Mouse (Mus musculus) embryonic facial prominence, embryonic 10.5 days (tissue): ENCODE results near the gene P4ha2. TPM values are rescaled to one million over a fixed set of nuclear protein-coding genes. Genes with fewer than 3 reads are reported as not detected.

ENCODE experiments used
- DNase-seq: peaks from one replicate; pipeline ENCODE4 v3.0.0-alpha.2; 2017; ENCODE audit warnings: low spot score
- H3K27ac ChIP-seq: fragments of 300-500 bp; sonication (generic); replicated peaks from 2 replicates; pipeline ENCODE4 v1.5.1; 2016; ENCODE audit warnings: mild to moderate bottlenecking
- H3K27me3 ChIP-seq: fragments of 300-500 bp; sonication (generic); replicated peaks from 2 replicates; pipeline ENCODE4 v1.6.1; 2016; ENCODE audit warnings: low read depth, mild to moderate bottlenecking; ENCODE audit not compliant: poor library complexity, severe bottlenecking
- H3K36me3 ChIP-seq: fragments of 300-500 bp; sonication (generic); replicated peaks from 2 replicates; pipeline ENCODE4 v1.6.1; 2016; ENCODE audit warnings: mild to moderate bottlenecking, moderate library complexity
- H3K4me1 ChIP-seq: fragments of 300-500 bp; sonication (generic); 2 replicates; pipeline ENCODE4 v1.6.1; 2016
- H3K4me3 ChIP-seq: fragments of 300-500 bp; sonication (generic); 2 replicates; pipeline ENCODE4 v1.5.1; 2016; ENCODE audit warnings: mild to moderate bottlenecking, moderate library complexity
- H3K9me3 ChIP-seq: fragments of 300-500 bp; sonication (generic); 2 replicates; pipeline ENCODE4 v1.6.1; 2016; ENCODE audit warnings: mild to moderate bottlenecking
- WGBS: fragments of 180-500 bp; shearing (Covaris S2); methylation state at CpG from one replicate; pipeline ENCODE4 v1.1.7; 2016; 5-methylcytosine and 5-hydroxymethylcytosine counted together
- polyA plus RNA-seq: library from polyadenylated mRNA; unstranded; fragments of >200 nt; fragmentation: Nextera tagmentation; extraction: Ambion mirVana; gene quantifications from 2 replicates; pipeline ENCODE4 v1.2.1, GENCODE M21; 2016

Gene P4ha2
- polyA plus RNA-seq, 1 experiment from 2014 or later, result 36.8 TPM

GRCm38 (mm10) chr11:54156504-54156903, 56.6 kb downstream of the P4ha2 start:
- Histone ChIP-seq H3K9me3 (no peaks in the 10 kb centered on the region), H3K36me3 (no peaks in the 10 kb centered on the region), H3K27me3 (no peaks in the 10 kb centered on the region), H3K27ac (no peak overlapping the region), H3K4me1 (no peaks in the 10 kb centered on the region), H3K4me3 (no peak overlapping the region)
- DNase-seq, result no peak

- no peak for DNase-seq
- Histone ChIP-seq H3K4me3 (no peak overlapping the region), H3K27ac (no peak overlapping the region), H3K36me3 (no peaks in the 10 kb centered on the region), H3K27me3 (no peaks in the 10 kb centered on the region), H3K4me1 (no peaks in the 10 kb centered on the region), H3K9me3 (no peaks in the 10 kb centered on the region)
- WGBS, result 89% methylated on average over 8 of the region's 8 CpGs
These were observed 57.7 kb downstream of the P4ha2 start for GRCm38 (mm10) chr11:54157586-54157985.

- Histone ChIP-seq H3K9me3 (no peaks in the 10 kb centered on the region), H3K4me3 (no peak overlapping the region), H3K4me1 (peaks cover 7% of the 10 kb centered on the region), H3K27me3 (no peaks in the 10 kb centered on the region), H3K27ac (no peak overlapping the region), H3K36me3 (no peaks in the 10 kb centered on the region)
- WGBS, result 85% methylated on average over 5 of the region's 5 CpGs
- no peak for DNase-seq
These were observed 60.5 kb downstream of the P4ha2 start for GRCm38 (mm10) chr11:54160435-54160834.

GRCm38 (mm10) chr11:54160920-54161319, 61.0 kb downstream of the P4ha2 start:
- WGBS, result 60% methylated on average over 2 of the region's 2 CpGs
- DNase-seq, result no peak
- no peaks in the 10 kb centered on the region for H3K9me3 ChIP-seq
- no peaks in the 10 kb centered on the region for H3K36me3 ChIP-seq
- no peak overlapping the region for H3K27ac ChIP-seq
- no peak overlapping the region for H3K4me3 ChIP-seq
- H3K27me3 ChIP-seq, result no peaks in the 10 kb centered on the region
- H3K4me1 ChIP-seq, result peaks cover 7% of the 10 kb centered on the region

GRCm38 (mm10) chr11:54161514-54161913, 61.6 kb downstream of the P4ha2 start:
- no peak overlapping the region for H3K4me3 ChIP-seq
- 75% methylated on average over 2 of the region's 2 CpGs for WGBS
- H3K36me3 ChIP-seq, result no peaks in the 10 kb centered on the region
- no peaks in the 10 kb centered on the region for H3K9me3 ChIP-seq
- DNase-seq, result no peak
- H3K4me1 ChIP-seq, result peaks cover 7% of the 10 kb centered on the region
- H3K27me3 ChIP-seq, result no peaks in the 10 kb centered on the region
- no peak overlapping the region for H3K27ac ChIP-seq

- WGBS, result 56% methylated on average over 1 of the region's 1 CpGs
- H3K4me3 ChIP-seq, result no peak overlapping the region
- DNase-seq, result no peak
- H3K27me3 ChIP-seq, result no peaks in the 10 kb centered on the region
- no peaks in the 10 kb centered on the region for H3K36me3 ChIP-seq
- peaks cover 7% of the 10 kb centered on the region for H3K4me1 ChIP-seq
- no peak overlapping the region for H3K27ac ChIP-seq
- no peaks in the 10 kb centered on the region for H3K9me3 ChIP-seq
These were observed 63.1 kb downstream of the P4ha2 start for GRCm38 (mm10) chr11:54162968-54163367.

- H3K4me1 ChIP-seq, result no peaks in the 10 kb centered on the region
- WGBS, result 60% methylated on average over 3 of the region's 3 CpGs
- no peaks in the 10 kb centered on the region for H3K9me3 ChIP-seq
- no peak for DNase-seq
- no peak overlapping the region for H3K27ac ChIP-seq
- no peaks in the 10 kb centered on the region for H3K27me3 ChIP-seq
- H3K36me3 ChIP-seq, result no peaks in the 10 kb centered on the region
- H3K4me3 ChIP-seq, result no peak overlapping the region
These were observed 69.8 kb downstream of the P4ha2 start for GRCm38 (mm10) chr11:54169432-54170295.

- WGBS, result 80% methylated on average over 2 of the region's 2 CpGs
- Histone ChIP-seq H3K4me1 (no peaks in the 10 kb centered on the region), H3K27me3 (no peaks in the 10 kb centered on the region), H3K9me3 (no peaks in the 10 kb centered on the region), H3K4me3 (no peak overlapping the region), H3K27ac (no peak overlapping the region), H3K36me3 (no peaks in the 10 kb centered on the region)
- no peak for DNase-seq
These were observed 71.3 kb downstream of the P4ha2 start for GRCm38 (mm10) chr11:54171175-54171574.

- 91% methylated on average over 4 of the region's 4 CpGs for WGBS
These were observed 74.3 kb downstream of the P4ha2 start for GRCm38 (mm10) chr11:54174226-54174625.

GRCm38 (mm10) chr11:54174877-54175276, 75.0 kb downstream of the P4ha2 start:
- no peak for DNase-seq
- Histone ChIP-seq H3K27me3 (no peaks in the 10 kb centered on the region), H3K27ac (no peak overlapping the region), H3K9me3 (no peaks in the 10 kb centered on the region), H3K4me1 (no peaks in the 10 kb centered on the region), H3K4me3 (no peak overlapping the region), H3K36me3 (no peaks in the 10 kb centered on the region)
- 67% methylated on average over 2 of the region's 2 CpGs for WGBS

More at GRCm38 (mm10) chr11:54174226-54174625, 74.3 kb downstream of the P4ha2 start:
- Histone ChIP-seq H3K27ac (no peak overlapping the region), H3K4me1 (no peaks in the 10 kb centered on the region), H3K27me3 (no peaks in the 10 kb centered on the region), H3K9me3 (no peaks in the 10 kb centered on the region), H3K36me3 (no peaks in the 10 kb centered on the region), H3K4me3 (no peak overlapping the region)
- no peak for DNase-seq

Other genes starting within 250 kb of the P4ha2 start
- gene Gm12216, start 240.8 kb upstream of the P4ha2 start, polyA plus RNA-seq, result not detected in 2 replicates
- 7.6 and 8.7 TPM in 2 replicates for gene Slc22a5, start 208.4 kb upstream of the P4ha2 start, polyA plus RNA-seq
- gene Slc22a21, start 119.8 kb upstream of the P4ha2 start, polyA plus RNA-seq, result 2.1 and 2.6 TPM in 2 replicates
- gene Slc22a4, start 72.0 kb upstream of the P4ha2 start, polyA plus RNA-seq, result 0.82 and 1.1 TPM in 2 replicates
- gene Pdlim4, start 31.1 kb upstream of the P4ha2 start, polyA plus RNA-seq, result 91.1 and 112 TPM in 2 replicates
- not detected in 2 replicates for gene Csf2, start 149.6 kb downstream of the P4ha2 start, polyA plus RNA-seq
- not detected in 2 replicates for gene Il3, start 167.2 kb downstream of the P4ha2 start, polyA plus RNA-seq
- 4.0 and 5.2 TPM in 2 replicates for gene Acsl6, start 203.7 kb downstream of the P4ha2 start, polyA plus RNA-seq